Mouse (Mus musculus) small intestine, adult 2 months (tissue): ENCODE measurements at regions not wholly inside any gene's neighbourhood (a gene's known extent, or its start where the extent isn't known, plus 50 kb on each side); places are given as distances from the start of the nearest gene placed in this dataset.

ENCODE experiments used
- CTCF ChIP-seq: fragments of 200-500 bp; IDR thresholded peaks from 2 replicates; pipeline ENCODE4 v1.5.1; 2012; ENCODE audit warnings: low read depth, mild to moderate bottlenecking, control low read depth, inconsistent platforms, low read length, moderate library complexity, mixed read lengths; ENCODE audit not compliant: insufficient replicate concordance, insufficient read length; ENCODE audit errors: extremely low read depth
- POLR2A ChIP-seq: fragments of 200-500 bp; IDR thresholded peaks from 2 replicates; pipeline ENCODE4 v1.6.1; 2012; ENCODE audit warnings: low read depth, mild to moderate bottlenecking, control low read depth, inconsistent platforms, low read length, moderate library complexity

DNA sequence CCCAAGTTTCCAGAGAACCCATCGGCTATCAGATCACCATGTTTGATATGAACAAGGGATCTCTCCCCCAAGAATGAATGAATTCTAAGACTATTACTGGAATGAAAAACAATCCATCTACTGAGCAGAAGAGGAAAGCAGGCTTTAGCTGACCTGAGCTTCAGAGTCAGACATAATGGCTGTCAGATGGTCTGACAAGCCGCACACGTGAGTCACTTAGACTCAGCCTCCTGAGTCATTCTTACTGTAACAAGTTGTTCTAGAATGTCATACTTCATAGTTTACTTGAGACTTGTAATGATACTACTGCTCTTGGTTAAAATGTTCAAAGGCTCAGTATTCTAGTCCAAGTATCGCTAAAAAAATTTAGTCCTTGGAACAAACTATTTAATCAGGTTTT lies 140.2 kb upstream of the Ptgfr start:
- TF ChIP-seq CTCF (no peak), POLR2A (no peak)
